Mouse (Mus musculus) hindbrain, embryonic 10.5 days (tissue): ENCODE data around the gene Taok1. TPM values are rescaled to one million over a fixed set of nuclear protein-coding genes. Genes with fewer than 3 reads are reported as not detected.

Experiments
- DNase-seq: peaks from one replicate; pipeline ENCODE4 v3.0.0-alpha.2; 2017; ENCODE audit warnings: low spot score
- H3K27ac ChIP-seq: fragments of 300-500 bp; sonication (generic); 2 replicates; pipeline ENCODE4 v1.5.1; 2016; ENCODE audit warnings: mild to moderate bottlenecking, moderate library complexity
- H3K27me3 ChIP-seq: fragments of 300-500 bp; sonication (generic); 2 replicates; pipeline ENCODE4 v1.6.1; 2016; ENCODE audit warnings: mild to moderate bottlenecking; ENCODE audit not compliant: poor library complexity, insufficient read depth, severe bottlenecking
- H3K36me3 ChIP-seq: fragments of 300-500 bp; sonication (generic); 2 replicates; pipeline ENCODE4 v1.6.1; 2016; ENCODE audit warnings: mild to moderate bottlenecking, moderate library complexity
- H3K4me1 ChIP-seq: fragments of 300-500 bp; sonication (generic); replicated peaks from 2 replicates; pipeline ENCODE4 v1.6.1; 2016; ENCODE audit warnings: mild to moderate bottlenecking
- H3K4me3 ChIP-seq: fragments of 300-500 bp; sonication (generic); 2 replicates; pipeline ENCODE4 v1.5.1; 2016; ENCODE audit warnings: mild to moderate bottlenecking, moderate library complexity
- H3K9me3 ChIP-seq: fragments of 300-500 bp; sonication (generic); 2 replicates; pipeline ENCODE4 v1.6.1; 2016; ENCODE audit warnings: mild to moderate bottlenecking, moderate library complexity
- WGBS: fragments of 180-500 bp; shearing (Covaris S2); methylation state at CpG from one replicate; pipeline ENCODE4 v1.1.7; 2016; 5-methylcytosine and 5-hydroxymethylcytosine counted together
- polyA plus RNA-seq: library from polyadenylated mRNA; unstranded; fragments of >200 nt; fragmentation: Nextera tagmentation; extraction: Ambion mirVana; gene quantifications from 2 replicates; pipeline ENCODE4 v1.2.1, GENCODE M21; 2016

Taok1 gene
- polyA plus RNA-seq, 1 experiment from 2014 or later, result 11.9 TPM

- DNase-seq, result peak; percentile 86
- under 1% methylated on average over 23 of the region's 23 CpGs for WGBS
- Histone ChIP-seq H3K4me1 (peaks cover 91% of the 10 kb centered on the region), H3K27ac (peak overlapping the region; percentile 97), H3K36me3 (0 out of 2 replicates have a peak, but pooled peaks cover 3% of the 10 kb centered on the region), H3K9me3 (no peaks in the 10 kb centered on the region), H3K27me3 (no peaks in the 10 kb centered on the region), H3K4me3 (peak overlapping the region; percentile 96)
Measured at GRCm38 (mm10) chr11:77491502-77492291, 115.9 kb downstream of the Taok1 start.

GRCm38 (mm10) chr11:77491123-77491501, 116.5 kb downstream of the Taok1 start:
- peaks cover 93% of the 10 kb centered on the region for H3K4me1 ChIP-seq
- under 1% methylated on average over 13 of the region's 13 CpGs for WGBS
- 0 out of 2 replicates have a peak, but pooled peaks cover 3% of the 10 kb centered on the region for H3K36me3 ChIP-seq
- H3K27ac ChIP-seq, result peak overlapping the region; percentile 97
- H3K27me3 ChIP-seq, result no peaks in the 10 kb centered on the region
- no peaks in the 10 kb centered on the region for H3K9me3 ChIP-seq
- DNase-seq, result peak; percentile 98
- H3K4me3 ChIP-seq, result peak overlapping the region; percentile 96

GRCm38 (mm10) chr11:77490451-77490850, 117.2 kb downstream of the Taok1 start:
- H3K4me3 ChIP-seq, result peak overlapping the region; percentile 91
- peak overlapping the region; percentile 97; the same call in 1 of the 2 replicates for H3K27ac ChIP-seq
- no peak for DNase-seq
- no peaks in the 10 kb centered on the region for H3K9me3 ChIP-seq
- no peaks in the 10 kb centered on the region for H3K27me3 ChIP-seq
- H3K36me3 ChIP-seq, result 0 out of 2 replicates have a peak, but pooled peaks cover under 1% of the 10 kb centered on the region
- 65% methylated on average over 6 of the region's 6 CpGs for WGBS
- peaks cover 93% of the 10 kb centered on the region for H3K4me1 ChIP-seq

- Histone ChIP-seq H3K27ac (peak within 1 kb of the TSS; percentile 97), H3K36me3 (no peaks in the 10 kb centered on the region), H3K27me3 (no peaks in the 10 kb centered on the region), H3K9me3 (no peaks in the 10 kb centered on the region), H3K4me1 (peaks cover 91% of the 10 kb centered on the region), H3K4me3 (peak within 1 kb of the TSS; percentile 91)
- peak; percentile 84 for DNase-seq
- WGBS, result 4% methylated on average over 86 of the region's 87 CpGs
Measured at GRCm38 (mm10) chr11:77489591-77490235, 117.9 kb downstream of the Taok1 start, which contains the start of gene Ankrd13b. Ankrd13b (minus strand) TSS chr11:77489678.

- Histone ChIP-seq H3K4me3 (peak overlapping the region; percentile 91), H3K4me1 (peaks cover 84% of the 10 kb centered on the region), H3K27ac (peak overlapping the region; percentile 95), H3K9me3 (no peaks in the 10 kb centered on the region), H3K27me3 (no peaks in the 10 kb centered on the region), H3K36me3 (no peaks in the 10 kb centered on the region)
- whole genome bisulfite sequencing, result 3% methylated on average over 55 of the region's 55 CpGs
- DNase-seq, result peak; percentile 44
Measured at GRCm38 (mm10) chr11:77488771-77489581, 118.6 kb downstream of the Taok1 start.

GRCm38 (mm10) chr11:77486798-77487197, 120.8 kb downstream of the Taok1 start:
- no peaks in the 10 kb centered on the region for H3K9me3 ChIP-seq
- 70% methylated on average over 5 of the region's 5 CpGs for WGBS
- no peak for DNase-seq
- peaks cover 79% of the 10 kb centered on the region for H3K4me1 ChIP-seq
- peak overlapping the region; percentile 62; the same call in 1 of the 2 replicates for H3K27ac ChIP-seq
- H3K36me3 ChIP-seq, result no peaks in the 10 kb centered on the region
- H3K4me3 ChIP-seq, result peak overlapping the region; percentile 20; the same call in 1 of the 2 replicates
- no peaks in the 10 kb centered on the region for H3K27me3 ChIP-seq

GRCm38 (mm10) chr11:77485229-77485628, 122.4 kb downstream of the Taok1 start:
- Histone ChIP-seq H3K27ac (peak overlapping the region; percentile 12; the same call in 1 of the 2 replicates), H3K4me1 (peaks cover 64% of the 10 kb centered on the region), H3K9me3 (no peaks in the 10 kb centered on the region), H3K36me3 (0 out of 2 replicates have a peak, but pooled peaks cover 5% of the 10 kb centered on the region), H3K27me3 (no peaks in the 10 kb centered on the region), H3K4me3 (no peak overlapping the region)
- WGBS, result 65% methylated on average over 6 of the region's 6 CpGs
- no peak for DNase-seq

GRCm38 (mm10) chr11:77483510-77484255, 123.9 kb downstream of the Taok1 start:
- 0 out of 2 replicates have a peak, but pooled peaks cover 5% of the 10 kb centered on the region for H3K36me3 ChIP-seq
- no peaks in the 10 kb centered on the region for H3K9me3 ChIP-seq
- DNase-seq, result no peak
- H3K4me3 ChIP-seq, result no peak overlapping the region
- no peaks in the 10 kb centered on the region for H3K27me3 ChIP-seq
- H3K4me1 ChIP-seq, result peaks cover 52% of the 10 kb centered on the region
- H3K27ac ChIP-seq, result no peak overlapping the region
- 74% methylated on average over 11 of the region's 11 CpGs for WGBS

- no peak for DNase-seq
- WGBS, result 72% methylated on average over 3 of the region's 3 CpGs
- H3K27me3 ChIP-seq, result no peaks in the 10 kb centered on the region
- H3K27ac ChIP-seq, result 0 out of 2 replicates have a peak overlapping the region, but pooled peaks have one; percentile 25
- no peaks in the 10 kb centered on the region for H3K9me3 ChIP-seq
- peaks cover 46% of the 10 kb centered on the region for H3K4me1 ChIP-seq
- H3K36me3 ChIP-seq, result 0 out of 2 replicates have a peak, but pooled peaks cover 5% of the 10 kb centered on the region
- H3K4me3 ChIP-seq, result no peak overlapping the region
Measured at GRCm38 (mm10) chr11:77483043-77483442, 124.6 kb downstream of the Taok1 start.
